Mouse (Mus musculus): ENCODE data around the gene Gm7138.
"Not testable (repeated sequence)": the region's sequence is repeated elsewhere in the genome, so short reads cannot be mapped to it uniquely, and the experiment has no call there.

Gm7138 gene

GRCm38 (mm10) chr10:77752312-77752711, 24.4 kb downstream of the Gm7138 start:
- CTCF ChIA-PET, result interaction anchor here (0.6 to 1.9 kb wide), 5 partner anchors 125 to 249 kb away, joined by 4 to 7 read pairs (median 5); no protein-coding TSS in a partner anchor
- POLR2A ChIA-PET, result not testable (repeated sequence)

DNA sequence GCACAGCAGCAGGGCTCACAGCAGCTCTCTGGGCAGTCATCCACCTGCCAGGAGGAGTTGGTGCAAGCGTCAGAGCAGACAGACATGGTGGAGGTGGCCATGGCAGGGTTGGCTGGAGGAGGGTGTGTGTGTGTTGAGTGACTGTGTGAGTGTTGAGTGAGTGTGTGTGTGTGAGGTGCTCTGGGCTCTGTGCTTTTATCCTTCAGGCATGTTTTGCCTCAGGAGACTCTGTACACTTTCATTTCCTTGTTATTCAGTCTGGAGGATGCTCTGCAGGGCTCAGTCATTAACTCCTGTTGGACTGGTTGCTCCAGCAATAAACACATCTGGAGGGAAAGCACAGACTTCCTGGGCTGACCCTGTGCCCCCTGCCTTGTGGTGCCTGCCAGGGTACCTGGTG, 25.5 kb downstream of the Gm7138 start, which contains the start of gene Gm9736:
TSS of gene Gm9736 (minus strand) at position 101 of the 400 bp plus-strand sequence.
- CTCF ChIA-PET, result interaction anchor here in 1 of 4 experiments (1.8 kb wide), 1 partner anchor 27 kb away, joined by 5 read pairs; no protein-coding TSS in a partner anchor

GRCm38 (mm10) chr10:77750686-77751085, 26.1 kb downstream of the Gm7138 start:
- CTCF ChIA-PET, result interaction anchor here in 1 of 4 experiments (1.8 kb wide), 1 partner anchor 26 kb away, joined by 5 read pairs; no protein-coding TSS in a partner anchor
- POLR2A ChIA-PET, result not testable (repeated sequence)

More for the DNA sequence above, 25.5 kb downstream of the Gm7138 start, which contains the start of gene Gm9736:
- POLR2A ChIA-PET, result not testable (repeated sequence)

- CTCF ChIA-PET, result interaction anchor here (0.5 to 2.4 kb wide), 5 partner anchors 13 to 278 kb away, joined by 3 to 11 read pairs (median 4); partner anchors contain the start of gene Gm19402 (in 1 of the 4)
- POLR2A ChIA-PET, result not testable (repeated sequence)
Measured at GRCm38 (mm10) chr10:77741924-77742688, 34.6 kb downstream of the Gm7138 start, which contains the start of gene Gm18596. Gene Gm18596, minus strand, starts transcription at chr10:77742638.

DNA sequence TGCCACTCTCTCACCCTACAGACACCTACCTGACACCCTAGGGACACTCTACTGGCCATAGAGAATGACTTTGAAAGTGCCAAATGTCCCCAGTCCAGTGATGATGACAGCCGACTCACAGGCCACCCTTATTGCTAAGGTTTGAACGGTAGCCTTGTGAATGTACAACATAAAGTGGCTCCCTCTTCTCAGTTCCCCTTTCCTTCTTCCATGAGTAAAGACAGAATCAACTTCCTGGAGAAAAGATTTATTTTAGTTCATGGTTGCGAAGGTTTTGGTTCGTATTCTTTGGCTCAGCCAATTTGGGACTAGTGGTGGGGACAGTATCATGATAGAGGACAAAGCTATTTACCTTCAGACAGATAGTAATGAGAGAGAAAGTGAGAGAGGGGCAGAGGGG, 37.8 kb downstream of the Gm7138 start:
- CTCF ChIA-PET, result interaction anchor here in 2 of 4 experiments (0.6 to 1.6 kb wide), 2 partner anchors 10 to 641 kb away, joined by 8 to 9 read pairs; no protein-coding TSS in a partner anchor
- POLR2A ChIA-PET, result no interaction called here

- ChIA-PET POLR2A (no interaction called here), CTCF (no interaction called here)
Measured at GRCm38 (mm10) chr10:77735928-77736327, 40.8 kb downstream of the Gm7138 start.

DNA sequence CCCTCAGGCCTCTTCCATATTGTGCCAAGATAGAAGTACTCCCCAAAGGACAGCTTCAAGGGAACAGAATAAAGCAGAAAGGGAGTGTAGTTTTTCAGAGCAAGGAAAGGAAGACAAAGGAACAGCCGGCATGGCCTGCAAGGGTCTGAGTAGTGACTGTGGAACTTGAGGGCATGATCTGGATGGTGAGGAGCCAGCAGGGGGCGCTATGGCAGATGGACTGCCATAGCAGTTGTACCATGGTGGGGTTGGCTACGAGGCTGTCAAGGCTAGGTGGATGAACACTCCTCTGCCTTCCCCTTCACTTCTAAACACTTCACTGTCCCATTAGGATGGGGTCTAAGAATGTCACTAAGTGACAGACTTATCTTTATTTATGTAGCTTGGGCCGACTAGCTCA, 47.5 kb downstream of the Gm7138 start:
- ChIA-PET POLR2A (interaction anchor here in 1 of 4 experiments (0.6 kb wide), 1 partner anchor 527 kb away, joined by 3 read pairs; no protein-coding TSS in a partner anchor), CTCF (interaction anchor here in 3 of 4 experiments (0.6 to 3.1 kb wide), 10 partner anchors 9 to 217 kb away, joined by 3 to 11 read pairs (median 3); partner anchors contain the start of genes Gm18596 (in 1 of the 3) and Krtap12-1 (in 1 of the 3))

DNA sequence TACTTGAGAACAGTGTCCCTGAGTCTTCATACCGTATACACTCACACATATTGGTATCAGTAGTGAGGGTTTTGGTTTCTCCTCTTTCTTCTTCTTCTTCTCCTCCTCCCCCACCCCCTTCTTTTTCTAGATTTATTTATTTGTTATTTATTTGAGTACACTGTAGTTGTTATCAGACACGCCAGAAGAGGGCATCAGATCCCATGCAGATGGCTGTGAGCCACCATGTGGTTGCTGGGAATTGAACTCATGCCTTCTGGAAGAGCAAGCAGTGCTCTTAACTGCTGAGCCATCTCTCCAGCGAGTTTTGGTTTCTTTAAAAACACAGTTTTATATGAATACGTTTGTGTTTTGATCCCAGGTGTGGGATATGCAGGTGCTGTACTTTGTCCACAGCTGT, 48.5 kb downstream of the Gm7138 start:
- ChIA-PET CTCF (interaction anchor here in 3 of 4 experiments (0.5 to 3.1 kb wide), 5 partner anchors 10 to 211 kb away, joined by 3 to 11 read pairs (median 4); partner anchors contain the start of gene Gm18596 (in 1 of the 3)), POLR2A (no interaction called here)

All from embryonic stem cell, embryonic (primary cell).